Mouse (Mus musculus) liver, embryonic 12.5 days (tissue): Measurements from ENCODE around the gene Phospho2. TPM values are rescaled to one million over a fixed set of nuclear protein-coding genes. Genes with fewer than 3 reads are reported as not detected.

Source experiments
- ATAC-seq: fragments of 200-750 bp; cut with Nextera tagmentation; 2 replicates; pipeline ENCODE4 v1.8.0; 2017; ENCODE audit warnings: moderate number of reproducible peaks, mild to moderate bottlenecking, moderate library complexity
- H3K27ac ChIP-seq: fragments of 300-500 bp; sonication (generic); 2 replicates; pipeline ENCODE4 v1.5.1; 2016; ENCODE audit warnings: mild to moderate bottlenecking
- H3K27me3 ChIP-seq: fragments of 300-500 bp; sonication (generic); replicated peaks from 2 replicates; pipeline ENCODE4 v1.6.1; 2016; ENCODE audit warnings: mild to moderate bottlenecking, moderate library complexity
- H3K36me3 ChIP-seq: fragments of 300-500 bp; sonication (generic); 2 replicates; pipeline ENCODE4 v1.6.1; 2016; ENCODE audit warnings: mild to moderate bottlenecking, moderate library complexity
- H3K4me1 ChIP-seq: fragments of 300-500 bp; sonication (generic); 2 replicates; pipeline ENCODE4 v1.6.1; 2016
- H3K4me2 ChIP-seq: fragments of 300-500 bp; sonication (generic); 2 replicates; pipeline ENCODE4 v1.6.1; 2016; ENCODE audit warnings: mild to moderate bottlenecking, moderate library complexity
- H3K4me3 ChIP-seq: fragments of 300-500 bp; sonication (generic); 2 replicates; pipeline ENCODE4 v1.5.1; 2016; ENCODE audit warnings: mild to moderate bottlenecking, moderate library complexity
- H3K9ac ChIP-seq: fragments of 300-500 bp; sonication (generic); 2 replicates; pipeline ENCODE4 v1.6.1; 2016; ENCODE audit warnings: mild to moderate bottlenecking, moderate library complexity
- H3K9me3 ChIP-seq: fragments of 300-500 bp; sonication (generic); replicated peaks from 2 replicates; pipeline ENCODE4 v1.6.1; 2016; ENCODE audit warnings: mild to moderate bottlenecking, moderate library complexity
- WGBS: fragments of 180-500 bp; shearing (Covaris S2); methylation state at CpG from one replicate; pipeline ENCODE4 v1.1.7; 2016; ENCODE audit not compliant: insufficient replicate concordance; 5-methylcytosine and 5-hydroxymethylcytosine counted together
- polyA plus RNA-seq: library from polyadenylated mRNA; unstranded; fragments of >200 nt; fragmentation: Nextera tagmentation; extraction: Ambion mirVana; gene quantifications from 2 replicates; pipeline ENCODE4 v1.2.1, GENCODE M21; 2016

Gene Phospho2
- polyA plus RNA-seq, 1 experiment from 2014 or later: 16.3 TPM

DNA sequence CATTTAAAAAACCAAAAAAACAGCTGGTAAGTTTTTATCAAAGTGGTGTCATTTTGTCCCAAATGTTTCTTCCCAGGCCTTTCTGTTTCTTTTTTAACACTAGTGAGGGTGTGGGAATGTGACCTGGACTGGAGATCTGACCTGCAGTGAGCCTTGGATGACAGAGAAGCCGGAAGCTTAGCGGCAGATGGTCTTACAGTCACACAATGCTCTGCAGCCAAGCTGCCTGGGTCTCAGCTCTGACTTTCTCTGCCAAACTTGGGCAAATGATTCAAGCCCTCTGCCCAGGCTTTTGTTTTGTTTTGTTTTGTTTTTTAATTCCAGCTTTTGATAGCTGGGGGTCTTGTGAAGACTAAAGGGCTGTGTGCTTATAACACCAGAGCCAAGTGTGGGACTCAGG, 37.0 kb downstream of the Phospho2 start:
- H3K9ac ChIP-seq: no peak overlapping the region
- ATAC-seq: no peak
- 0 out of 2 replicates have a peak overlapping the region, but pooled peaks have one; percentile 7 for H3K27ac ChIP-seq
- 86% methylated on average over 2 of the region's 2 CpGs for WGBS
- peaks cover 66% of the 10 kb centered on the region for H3K36me3 ChIP-seq
- peaks cover 64% of the 10 kb centered on the region for H3K4me1 ChIP-seq
- no peak overlapping the region for H3K4me3 ChIP-seq
- no peaks in the 10 kb centered on the region for H3K9me3 ChIP-seq
- H3K27me3 ChIP-seq: no peaks in the 10 kb centered on the region
- no peak overlapping the region for H3K4me2 ChIP-seq

DNA sequence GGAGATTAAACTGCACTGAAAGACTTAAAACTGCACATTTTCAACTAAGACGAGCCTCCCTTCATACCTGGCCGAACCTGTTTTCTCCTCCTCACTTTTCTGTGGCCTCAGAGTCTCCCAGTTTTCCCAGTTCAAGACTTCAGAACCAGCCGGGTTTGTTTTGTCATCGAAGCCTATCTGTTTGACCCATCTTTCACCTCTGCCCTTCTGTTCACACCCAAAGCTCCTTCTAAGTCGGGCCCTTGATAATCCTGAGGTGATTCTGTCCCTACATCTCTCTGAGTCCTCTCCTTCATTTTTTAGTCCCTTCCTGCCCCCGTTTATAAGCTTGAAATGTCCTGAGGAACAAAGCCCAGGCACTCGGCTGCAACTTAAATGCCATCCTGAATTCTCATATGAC, 38.6 kb downstream of the Phospho2 start:
- Histone ChIP-seq H3K4me2 (no peak overlapping the region), H3K4me3 (no peak overlapping the region), H3K4me1 (peaks cover 60% of the 10 kb centered on the region), H3K9ac (no peak overlapping the region), H3K36me3 (peaks cover 79% of the 10 kb centered on the region), H3K9me3 (no peaks in the 10 kb centered on the region), H3K27ac (no peak overlapping the region), H3K27me3 (no peaks in the 10 kb centered on the region)
- ATAC-seq: no peak
- 68% methylated on average over 7 of the region's 7 CpGs for WGBS

- H3K4me1 ChIP-seq: peaks cover 45% of the 10 kb centered on the region
- ATAC-seq: peak; percentile 84
- H3K27ac ChIP-seq: peak overlapping the region; percentile 54; the same call in 1 of the 2 replicates
- no peaks in the 10 kb centered on the region for H3K9me3 ChIP-seq
- WGBS: 28% methylated on average over 2 of the region's 2 CpGs
- no peak overlapping the region for H3K4me2 ChIP-seq
- no peaks in the 10 kb centered on the region for H3K27me3 ChIP-seq
- H3K9ac ChIP-seq: no peak overlapping the region
- peaks cover 86% of the 10 kb centered on the region for H3K36me3 ChIP-seq
- no peak overlapping the region for H3K4me3 ChIP-seq
Measured at GRCm38 (mm10) chr2:69829680-69830079, 40.3 kb downstream of the Phospho2 start.

GRCm38 (mm10) chr2:69830116-69830515, 40.7 kb downstream of the Phospho2 start:
- peaks cover 86% of the 10 kb centered on the region for H3K36me3 ChIP-seq
- peak overlapping the region; percentile 54; the same call in 1 of the 2 replicates for H3K27ac ChIP-seq

GRCm38 (mm10) chr2:69837244-69837967, 48.0 kb downstream of the Phospho2 start:
- Histone ChIP-seq H3K36me3 (peaks cover 48% of the 10 kb centered on the region), H3K4me3 (no peak overlapping the region), H3K4me2 (no peak overlapping the region), H3K9ac (no peak overlapping the region), H3K9me3 (no peaks in the 10 kb centered on the region), H3K27me3 (no peaks in the 10 kb centered on the region), H3K27ac (no peak overlapping the region), H3K4me1 (no peaks in the 10 kb centered on the region)
- WGBS: 75% methylated on average over 7 of the region's 7 CpGs
- ATAC-seq: no peak

More at GRCm38 (mm10) chr2:69830116-69830515, 40.7 kb downstream of the Phospho2 start:
- WGBS: 75% methylated on average over 8 of the region's 8 CpGs
- Histone ChIP-seq H3K4me2 (no peak overlapping the region), H3K4me1 (peaks cover 41% of the 10 kb centered on the region), H3K27me3 (no peaks in the 10 kb centered on the region), H3K4me3 (no peak overlapping the region), H3K9me3 (no peaks in the 10 kb centered on the region), H3K9ac (no peak overlapping the region)
- no peak for ATAC-seq

DNA sequence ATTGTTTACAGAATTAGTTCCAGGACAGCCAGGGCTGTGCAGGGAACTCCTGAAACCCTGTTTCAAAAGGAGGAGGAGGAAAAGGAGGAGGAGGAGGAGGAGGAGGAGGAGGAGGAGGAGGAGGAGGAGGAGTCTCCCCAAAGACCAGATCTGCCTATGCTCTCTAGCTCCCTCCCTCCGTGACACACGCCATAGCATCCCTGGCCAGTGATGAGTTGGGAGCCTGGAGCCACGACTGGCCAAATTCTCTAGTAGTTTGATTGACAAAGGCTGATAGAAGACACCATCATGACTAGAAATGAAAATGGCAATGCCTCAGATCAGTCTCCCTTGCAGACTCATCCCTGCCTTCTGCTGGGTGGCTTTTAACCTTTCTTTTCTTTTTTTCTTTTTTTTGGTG, 48.6 kb downstream of the Phospho2 start:
- 39% methylated on average over 3 of the region's 3 CpGs for WGBS
- H3K36me3 ChIP-seq: peaks cover 42% of the 10 kb centered on the region
- H3K9me3 ChIP-seq: no peaks in the 10 kb centered on the region
- no peaks in the 10 kb centered on the region for H3K27me3 ChIP-seq
- no peak overlapping the region for H3K9ac ChIP-seq
- no peaks in the 10 kb centered on the region for H3K4me1 ChIP-seq
- no peak overlapping the region for H3K4me3 ChIP-seq
- H3K27ac ChIP-seq: no peak overlapping the region
- 0 out of 2 replicates have a peak, but pooled peaks have one; percentile 37 for ATAC-seq
- H3K4me2 ChIP-seq: no peak overlapping the region

- no peak overlapping the region for H3K9ac ChIP-seq
- no peak for ATAC-seq
- H3K4me3 ChIP-seq: no peak overlapping the region
- no peak overlapping the region for H3K27ac ChIP-seq
- H3K36me3 ChIP-seq: peaks cover 35% of the 10 kb centered on the region
- no peaks in the 10 kb centered on the region for H3K9me3 ChIP-seq
- no peak overlapping the region for H3K4me2 ChIP-seq
- no peaks in the 10 kb centered on the region for H3K27me3 ChIP-seq
- no peaks in the 10 kb centered on the region for H3K4me1 ChIP-seq
Measured at GRCm38 (mm10) chr2:69838707-69839106, 49.3 kb downstream of the Phospho2 start.

GRCm38 (mm10) chr2:69840261-69840660, 50.8 kb downstream of the Phospho2 start:
- Histone ChIP-seq H3K9ac (no peak overlapping the region), H3K4me2 (no peak overlapping the region), H3K27ac (no peak overlapping the region), H3K4me1 (no peaks in the 10 kb centered on the region), H3K36me3 (peaks cover 20% of the 10 kb centered on the region), H3K9me3 (no peaks in the 10 kb centered on the region), H3K4me3 (no peak overlapping the region), H3K27me3 (no peaks in the 10 kb centered on the region)
- WGBS: 44% methylated on average over 6 of the region's 6 CpGs
- ATAC-seq: no peak

DNA sequence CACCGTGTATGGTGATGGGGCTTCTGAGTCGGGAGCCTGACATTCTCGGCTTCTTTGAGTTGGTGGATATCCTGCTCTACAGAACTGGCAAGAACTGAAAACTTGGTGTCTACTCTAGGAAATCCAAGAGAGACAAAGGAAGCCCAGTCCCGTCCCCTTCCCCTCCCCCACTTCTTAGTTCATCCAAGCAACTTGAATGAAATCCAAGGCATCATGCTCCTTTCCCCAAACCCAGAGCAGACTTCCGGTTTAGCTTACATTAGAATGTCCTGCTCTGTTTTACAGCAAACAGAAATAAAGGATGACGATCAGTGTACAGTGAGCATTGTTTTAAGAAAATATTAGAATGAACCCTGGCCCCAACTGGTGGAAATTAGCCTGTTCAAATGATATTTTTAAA, 59.8 kb downstream of the Phospho2 start:
- Histone ChIP-seq H3K9ac (no peak overlapping the region), H3K4me1 (peaks cover 11% of the 10 kb centered on the region), H3K4me3 (no peak overlapping the region), H3K27me3 (no peaks in the 10 kb centered on the region), H3K36me3 (no peaks in the 10 kb centered on the region), H3K9me3 (no peaks in the 10 kb centered on the region), H3K27ac (no peak overlapping the region), H3K4me2 (no peak overlapping the region)
- ATAC-seq: no peak
- 62% methylated on average over 6 of the region's 6 CpGs for WGBS

Other genes starting within 250 kb of the Phospho2 start
- 0.10 and 0.29 TPM in 2 replicates for gene Lrp2, start 203.6 kb upstream of the Phospho2 start, polyA plus RNA-seq
- gene Bbs5, start 142.5 kb upstream of the Phospho2 start, polyA plus RNA-seq: 4.9 and 6.8 TPM in 2 replicates
- 0.13 and 0.39 TPM in 2 replicates for gene Klhl41, start 119.5 kb upstream of the Phospho2 start, polyA plus RNA-seq
- 7.9 and 8.4 TPM in 2 replicates for gene Fastkd1, start 76.1 kb upstream of the Phospho2 start, polyA plus RNA-seq
- gene Ppig, start 67.1 kb upstream of the Phospho2 start, polyA plus RNA-seq: 104 and 109 TPM in 2 replicates
- 0.46 and 0.53 TPM in 2 replicates for gene Ccdc173, start within 50 bp of the Phospho2 start, polyA plus RNA-seq
- gene Klhl23, start 32.3 kb downstream of the Phospho2 start, polyA plus RNA-seq: 31.3 and 31.9 TPM in 2 replicates
- gene Ssb, start 71.9 kb downstream of the Phospho2 start, polyA plus RNA-seq: 219 and 226 TPM in 2 replicates
- gene Mettl5, start 96.0 kb downstream of the Phospho2 start, polyA plus RNA-seq: 46.1 and 47.5 TPM in 2 replicates
- 7.7 and 9.2 TPM in 2 replicates for gene Ubr3, start 107.6 kb downstream of the Phospho2 start, polyA plus RNA-seq
- gene Myo3b, start 249.5 kb downstream of the Phospho2 start, polyA plus RNA-seq: not detected in 2 replicates